ENCODE assay signal across 11 mouse cellular contexts in genomic region chr2:129601059-129601650, GRCm38 (mm10). TPM values are rescaled to one million over a fixed set of nuclear protein-coding genes. Genes with fewer than 3 reads are reported as not detected.
DNase-seq lines count a peak whose midpoint lies in the region; ATAC-seq and TF ChIP-seq lines count a peak whose summit lies in the region.
"Had no signal": no experiment of that assay in that cellular context is flagged by ENCODE, and none has a peak within 500 bp of the region (broad histone marks: within the 10 kb centered on the region; RNA-seq: fewer than 3 reads in every experiment).

No protein-coding gene starts in this region.

- TF ChIP-seq CTCF in left cerebral cortex, adult 2 months (IDR thresholded peaks at IDR 0.05), result peak; percentile 34

- no peak overlapping the region for H3K4me2 ChIP-seq in hindbrain, embryonic 13.5 days
- H3K4me2 ChIP-seq: forebrain, embryonic 15.5 days; limb, embryonic 12.5 days had no signal

- DNase-seq in adrenal gland, adult 2 months, result peak; percentile 40
- DNase-seq in adrenal gland, postnatal 4 days (ENCODE audit: low spot score in 2 of 2), result no peak
- DNase-seq in left cerebral cortex, adult 2 months (ENCODE audit: extremely low spot score in 1 of 2, low spot score in 2 of 2), result no peak
- no peak for DNase-seq in left cerebral cortex, postnatal 25 days (ENCODE audit: low spot score in 2 of 2)
- DNase-seq in cerebellum, postnatal 25 days, result peak; percentile 79 to 86
- DNase-seq in embryo, embryonic 11 days, result no peak

- peaks cover 34% of the 10 kb centered on the region for H3K4me1 ChIP-seq in megakaryocyte, embryonic 14.5 days
- peaks cover 17% of the 10 kb centered on the region for H3K4me1 ChIP-seq in hindbrain, embryonic 13.5 days (replicated peaks)

- intact Hi-C loops in left cerebral cortex, adult 2 months (cut with DNase I), result no loop called here
- intact Hi-C loops in left cerebral cortex, postnatal 25 days (cut with DNase I), result no loop called here

- H3K4me3 ChIP-seq in left cerebral cortex, adult 2 months, result no peak overlapping the region
- peak overlapping the region; percentile 11 for H3K4me3 ChIP-seq in megakaryocyte, embryonic 14.5 days (replicated peaks)
- no peak overlapping the region for H3K4me3 ChIP-seq in hindbrain, embryonic 13.5 days
- H3K4me3 ChIP-seq: forebrain, embryonic 15.5 days; limb, embryonic 12.5 days; myocyte had no signal

- peaks cover 68% of the 10 kb centered on the region for H3K27me3 ChIP-seq in megakaryocyte, embryonic 14.5 days (replicated peaks)
- no peaks in the 10 kb centered on the region for H3K27me3 ChIP-seq in hindbrain, embryonic 13.5 days
- H3K27me3 ChIP-seq: forebrain, embryonic 15.5 days; limb, embryonic 12.5 days had no signal

- ATAC-seq in hindbrain, embryonic 13.5 days (ENCODE audit: low FRiP score), result no peak
- ATAC-seq: forebrain, embryonic 15.5 days had no signal

- H3K9ac ChIP-seq in hindbrain, embryonic 13.5 days, result no peak overlapping the region
- H3K9ac ChIP-seq: forebrain, embryonic 15.5 days; limb, embryonic 12.5 days had no signal

- 90% methylated on average over 1 of the region's 1 CpGs for WGBS in hindbrain, embryonic 13.5 days

- H3K27ac ChIP-seq in left cerebral cortex, adult 2 months, result peak overlapping the region; percentile 50; the same call in 1 of the 2 replicates
- no peak overlapping the region for H3K27ac ChIP-seq in hindbrain, embryonic 13.5 days
- H3K27ac ChIP-seq: forebrain, embryonic 15.5 days; limb, embryonic 12.5 days had no signal

- no peaks in the 10 kb centered on the region for H3K36me3 ChIP-seq in megakaryocyte, embryonic 14.5 days (replicated peaks; ENCODE audit: low read length)
- H3K36me3 ChIP-seq in hindbrain, embryonic 13.5 days, result no peaks in the 10 kb centered on the region
- H3K36me3 ChIP-seq: forebrain, embryonic 15.5 days; limb, embryonic 12.5 days had no signal

- H3K9me3 ChIP-seq in megakaryocyte, embryonic 14.5 days, result no peaks in the 10 kb centered on the region
- no peaks in the 10 kb centered on the region for H3K9me3 ChIP-seq in hindbrain, embryonic 13.5 days
- H3K9me3 ChIP-seq: forebrain, embryonic 15.5 days; limb, embryonic 12.5 days had no signal

RNA-seq across cellular contexts. Expression of gene Sirpa, which starts 8.5 kb away (rescaled TPM):
- 10 to 100 TPM; 46.8 to 76.2 TPM for total RNA-seq in adrenal gland, adult 2 months (2021)
- polyA plus RNA-seq in adrenal gland, adult 2 months (2012; rRNA removed), result 61.9 and 111 TPM in 2 replicates
- total RNA-seq in adrenal gland, postnatal 4 days (2021), result 10 to 100 TPM; 76.8 to 79.1 TPM
- 100 to 1,000 TPM; 375 to 384 TPM for total RNA-seq in left cerebral cortex, adult 2 months (2021)
- total RNA-seq in left cerebral cortex, postnatal 25 days (2021), result 100 to 1,000 TPM; 387 to 409 TPM
- 9.9 and 60.3 TPM in 2 replicates for polyA plus RNA-seq in megakaryocyte, embryonic 14.5 days (2012; ENCODE audit: insufficient read depth, low replicate concordance)
- polyA plus RNA-seq in hindbrain, embryonic 13.5 days (2015; fragmentation: Nextera tagmentation; extraction: Ambion mirVana), result 20.8 and 23.1 TPM in 2 replicates

Comparison
In these comparisons a context has a peak if more than half of its experiments do, and no peak if none do; other contexts are left out.
1. DNase-seq: peak in adrenal gland, adult 2 months (single experiment) and cerebellum, postnatal 25 days (2 of 2); none in adrenal gland, postnatal 4 days (0 of 2), left cerebral cortex, adult 2 months (0 of 2), left cerebral cortex, postnatal 25 days (0 of 2) and embryo, embryonic 11 days (single experiment).
2. RNA of gene Sirpa, which starts 8.5 kb away (total RNA-seq): 387 to 409 TPM in left cerebral cortex, postnatal 25 days and 375 to 384 TPM in left cerebral cortex, adult 2 months; 76.8 to 79.1 TPM in adrenal gland, postnatal 4 days and 46.8 to 76.2 TPM in adrenal gland, adult 2 months; every median in the first group is over 4 times any median in the second.